Mouse (Mus musculus): ENCODE results near the gene 9130213A22Rik.

GRCm38 (mm10) chr11:69155351-69155750 is 33.0 kb upstream of the 9130213A22Rik start:
- TF ChIP-seq POLR2A (IDR thresholded peaks at IDR 0.05; ENCODE audit: control insufficient read depth in 1 of 2, insufficient read depth in 1 of 2, low read depth in 1 of 2, low read length in 2 of 2, poor library complexity in 1 of 2) (no peak), E2F4 (IDR thresholded peaks at IDR 0.05; ENCODE audit: borderline replicate concordance, low read depth, low read length) (no peak), CTCF (IDR thresholded peaks at IDR 0.05 in 2 of 3, conservative IDR thresholded peaks at IDR 0.05 in 1 of 3; ENCODE audit: control insufficient read depth in 1 of 3, insufficient read depth in 1 of 3, low read depth in 2 of 3, low read length in 3 of 3, poor library complexity in 1 of 3, severe bottlenecking in 1 of 3) (no peak), EP300 (IDR thresholded peaks at IDR 0.05; ENCODE audit: low read depth in 1 of 2, low read length in 2 of 2) (0 out of 4 replicates have a peak, but pooled peaks of 1 of the 2 experiments have one; percentile 8), ZC3H11A (IDR thresholded peaks at IDR 0.05; ENCODE audit: low read depth, low read length) (no peak)

All from MEL (cell line).